Mouse (Mus musculus) R1 (cell line): ENCODE measurements at regions not wholly inside any gene's neighbourhood (a gene's known extent, or its start where the extent isn't known, plus 50 kb on each side); places are given as distances from the start of the nearest gene placed in this dataset.
"Not testable (repeated sequence)": the region's sequence is repeated elsewhere in the genome, so short reads cannot be mapped to it uniquely, and the experiment has no call there.

Experiments
- DNase-seq: peaks from one replicate; pipeline ENCODE4 v3.0.0-alpha.2; 2018; ENCODE audit warnings: low read depth, low spot score

DNA sequence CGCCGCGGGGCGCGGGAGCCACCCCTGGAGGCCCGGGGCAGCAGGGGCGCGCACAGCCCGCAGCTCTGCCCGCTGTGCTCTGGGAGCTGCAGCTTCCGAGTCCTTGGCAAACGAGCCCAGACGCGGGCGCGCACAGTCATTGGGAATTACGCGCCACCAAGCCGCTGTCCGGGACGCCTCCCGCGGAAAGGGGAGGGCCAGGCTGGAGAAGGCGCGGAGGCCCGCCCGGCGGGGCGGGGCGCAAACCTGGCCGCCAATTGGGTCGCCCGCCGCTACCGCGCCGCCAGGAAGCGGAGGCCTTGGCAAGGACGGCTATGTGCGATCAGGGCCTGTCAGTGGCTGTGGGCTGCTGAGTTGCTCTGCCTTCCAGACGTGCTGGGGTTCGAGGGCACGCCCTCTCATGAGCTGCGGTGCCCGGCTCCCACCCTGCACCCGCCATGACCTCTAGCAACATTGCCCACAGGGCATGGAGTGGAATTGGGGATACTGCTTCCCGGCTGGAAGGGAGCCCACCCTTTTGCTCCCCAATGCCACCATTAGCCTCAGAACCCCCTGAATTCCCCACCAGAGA, 739.1 kb upstream of the Ywhaq start:
- DNase-seq, result peak; percentile 77

- DNase-seq, result not testable (repeated sequence)
These were observed 737.9 kb upstream of the Ywhaq start for GRCm38 (mm10) chr12:22155341-22155740.
